Mouse (Mus musculus): Measurements from ENCODE around the gene Nmbr. TPM values are rescaled to one million over a fixed set of nuclear protein-coding genes. Genes with fewer than 3 reads are reported as not detected.

Nmbr gene
- polyA plus RNA-seq, 1 experiment from 2014 or later, result 0.19 TPM

DNA sequence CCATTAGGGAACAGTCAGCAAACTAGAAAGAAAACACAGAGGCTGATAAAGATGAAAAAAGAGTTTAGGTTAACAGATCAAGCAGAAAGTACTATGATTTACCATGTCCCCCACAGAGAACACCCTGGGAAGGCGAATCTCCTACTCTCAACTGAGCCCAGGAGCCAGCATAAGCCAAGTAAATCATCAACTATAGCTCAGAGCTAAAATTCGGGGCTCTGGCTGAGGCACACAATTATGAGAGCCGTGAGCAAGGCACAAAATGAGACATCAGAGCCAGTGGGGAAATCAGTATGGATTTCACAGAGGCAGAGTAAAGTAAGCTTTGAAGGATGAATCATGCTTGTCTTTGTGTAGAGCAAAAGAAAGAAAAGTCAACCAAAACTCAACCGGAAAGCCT lies 111.6 kb downstream of the Nmbr start:
- H3K27ac ChIP-seq (ENCODE audit: low read depth, low read length), result no peak overlapping the region
- H3K27me3 ChIP-seq (ENCODE audit: control insufficient read depth, insufficient read depth, low read length), result no peaks in the 10 kb centered on the region
- no peaks in the 10 kb centered on the region for H3K4me1 ChIP-seq (ENCODE audit: control insufficient read depth, insufficient read depth, low read length)
- WGBS (ENCODE audit: insufficient replicate concordance), result 70% methylated on average over 4 of the region's 4 CpGs
- no peak overlapping the region for H3K4me3 ChIP-seq (ENCODE audit: low read depth, low read length)
- no peaks in the 10 kb centered on the region for H3K36me3 ChIP-seq (ENCODE audit: control insufficient read depth, insufficient read depth, low read length)
- ATAC-seq (replicated peaks; ENCODE audit: insufficient number of reproducible peaks, low FRiP score, low TSS enrichment), result no peak
- H3K9me3 ChIP-seq (replicated peaks; ENCODE audit: control insufficient read depth, low read length), result no peaks in the 10 kb centered on the region
- no peak overlapping the region for H3K4me2 ChIP-seq
- no peak overlapping the region for H3K9ac ChIP-seq (ENCODE audit: low read depth, low read length)

Other genes with a start within 250 kb of the Nmbr start
- 23.8 and 25.9 TPM in 2 replicates for gene Adgrg6, start 159.9 kb upstream of the Nmbr start, polyA plus RNA-seq (2014; fragmentation: Nextera tagmentation; extraction: Ambion mirVana)
- gene Vta1, start within 50 bp of the Nmbr start, polyA plus RNA-seq (2014; fragmentation: Nextera tagmentation; extraction: Ambion mirVana), result 91.8 and 93.6 TPM in 2 replicates
- gene Gje1, start 12.6 kb downstream of the Nmbr start, polyA plus RNA-seq (2014; fragmentation: Nextera tagmentation; extraction: Ambion mirVana), result not detected in 2 replicates